Mouse (Mus musculus) myocyte (in vitro differentiated cells): Measurements from ENCODE around the gene C530008M17Rik. TPM values are rescaled to one million over a fixed set of nuclear protein-coding genes. Genes with fewer than 3 reads are reported as not detected.
"Not testable (repeated sequence)": the region's sequence is repeated elsewhere in the genome, so short reads cannot be mapped to it uniquely, and the experiment has no call there.

Source experiments
- H3K27me3 ChIP-seq: one replicate; pipeline ENCODE4 v1.6.1; 2011; ENCODE audit not compliant: control insufficient read depth, insufficient read depth, insufficient read length
- H3K36me3 ChIP-seq: one replicate; pipeline ENCODE4 v1.6.1; 2011; ENCODE audit not compliant: control insufficient read depth, insufficient read depth
- H3K4me2 ChIP-seq: one replicate; pipeline ENCODE4 v1.6.1; 2011; ENCODE audit warnings: low read depth, control low read depth
- H3K4me3 ChIP-seq: one replicate; pipeline ENCODE4 v1.5.1; 2011; ENCODE audit warnings: mild to moderate bottlenecking, control low read depth, moderate library complexity
- H3K79me2 ChIP-seq: one replicate; pipeline ENCODE4 v1.6.1; 2011; ENCODE audit not compliant: control insufficient read depth, insufficient read depth
- H3ac ChIP-seq: one replicate; pipeline ENCODE4 v1.6.1; 2011; ENCODE audit not compliant: control insufficient read depth, insufficient read length
- E2F4 ChIP-seq: IDR thresholded peaks from one replicate; pipeline ENCODE4 v1.6.1; 2011; ENCODE audit warnings: mild to moderate bottlenecking, control low read depth, moderate library complexity; ENCODE audit not compliant: insufficient read depth
- MAX ChIP-seq: IDR thresholded peaks from one replicate; pipeline ENCODE4 v1.6.1; 2011; ENCODE audit warnings: low read depth, mild to moderate bottlenecking, control low read depth
- MYOD1 ChIP-seq, 3 experiments: IDR thresholded peaks; one replicate each; pipeline ENCODE4 v1.6.1; 2011; ENCODE audit warnings: control low read depth in 2 of 3, low read depth in 2 of 3, mild to moderate bottlenecking in 2 of 3, moderate library complexity in 1 of 3; ENCODE audit not compliant: insufficient read length in 2 of 3, control insufficient read depth in 1 of 3
- MYOG ChIP-seq, 3 experiments: IDR thresholded peaks; one replicate each; pipeline ENCODE4 v1.6.1; 2011; ENCODE audit warnings: control low read depth in 2 of 3, low read depth in 2 of 3, mild to moderate bottlenecking in 2 of 3; ENCODE audit not compliant: insufficient read length in 2 of 3, control insufficient read depth in 1 of 3, insufficient read depth in 1 of 3
- POLR2A ChIP-seq: IDR thresholded peaks from one replicate; pipeline ENCODE4 v1.6.1; 2011; ENCODE audit warnings: low read depth, mild to moderate bottlenecking, control low read depth, moderate library complexity; ENCODE audit not compliant: insufficient read length
- TCF3 ChIP-seq: IDR thresholded peaks from one replicate; pipeline ENCODE4 v1.6.1; 2011; ENCODE audit warnings: low read depth, control low read depth; ENCODE audit not compliant: insufficient read length
- USF1 ChIP-seq: IDR thresholded peaks from one replicate; pipeline ENCODE4 v1.6.1; 2011; ENCODE audit warnings: low read depth, mild to moderate bottlenecking, control low read depth, moderate library complexity
- polyA plus RNA-seq: library from polyadenylated mRNA; unstranded; fragments of >200 nt; fragmentation: generic; extraction: Trizol; gene quantifications from one replicate; pipeline ENCODE4 v1.2.1, GENCODE M21; 2012; ENCODE audit warnings: missing spikeins

The C530008M17Rik gene
- polyA plus RNA-seq, 1 experiment: 0.94 TPM

GRCm38 (mm10) chr5:76910807-76911206 is 254.5 kb downstream of the C530008M17Rik start:
- Histone ChIP-seq H3ac (no peak overlapping the region), H3K36me3 (no peaks in the 10 kb centered on the region), H3K4me3 (no peak overlapping the region), H3K27me3 (no peaks in the 10 kb centered on the region), H3K79me2 (no peaks in the 10 kb centered on the region), H3K4me2 (no peak overlapping the region)
- no peak for TF ChIP-seq MYOG (IDR thresholded peaks at IDR 0.05; ENCODE audit: control insufficient read depth in 1 of 3, insufficient read depth in 1 of 3, insufficient read length in 2 of 3, low read depth in 2 of 3)
- TF ChIP-seq POLR2A: no peak
- no peak for TF ChIP-seq MAX
- no peak for TF ChIP-seq TCF3

GRCm38 (mm10) chr5:76912522-76912921 is 256.2 kb downstream of the C530008M17Rik start:
- H3K4me2 ChIP-seq, H3K4me3 ChIP-seq, H3K27me3 ChIP-seq, H3ac ChIP-seq, H3K79me2 ChIP-seq, H3K36me3 ChIP-seq: not testable (repeated sequence)

- Histone ChIP-seq H3K27me3 (no peaks in the 10 kb centered on the region), H3K4me2 (peak overlapping the region; percentile 68), H3K79me2 (peaks cover 17% of the 10 kb centered on the region), H3ac (no peak overlapping the region), H3K36me3 (peaks cover 32% of the 10 kb centered on the region), H3K4me3 (no peak overlapping the region)
- TF ChIP-seq MYOD1 (IDR thresholded peaks at IDR 0.05; ENCODE audit: control insufficient read depth in 1 of 3, insufficient read length in 2 of 3, low read depth in 2 of 3) (peak in 1 of 3 experiments; percentile 58), USF1 (no peak), E2F4 (no peak), MYOG (IDR thresholded peaks at IDR 0.05; ENCODE audit: control insufficient read depth in 1 of 3, insufficient read depth in 1 of 3, insufficient read length in 2 of 3, low read depth in 2 of 3) (peak in 1 of 3 experiments; percentile 50)
Measured at GRCm38 (mm10) chr5:76922833-76923232, 266.5 kb downstream of the C530008M17Rik start.

Other genes with a start within 250 kb of the C530008M17Rik start
- gene Gm7271, start 172.5 kb upstream of the C530008M17Rik start, polyA plus RNA-seq: not detected
- gene Exoc1, start 127.2 kb upstream of the C530008M17Rik start, polyA plus RNA-seq: 16.8 TPM
- gene Cep135, start 67.8 kb upstream of the C530008M17Rik start, polyA plus RNA-seq: 1.1 TPM
- gene Aasdh, start 249.0 kb downstream of the C530008M17Rik start, polyA plus RNA-seq: 6.1 TPM